Mouse (Mus musculus): ENCODE results near the gene Cdc14b.

- TF ChIP-seq CTCF (IDR thresholded peaks at IDR 0.05; ENCODE audit: control insufficient read depth, insufficient read depth, insufficient read length) = no peak
- no peak for TF ChIP-seq MYOG (IDR thresholded peaks at IDR 0.05; ENCODE audit: control insufficient read depth, extremely low read depth, insufficient read length)
- TF ChIP-seq USF1 (IDR thresholded peaks at IDR 0.05; ENCODE audit: low read depth) = no peak
- no peak for TF ChIP-seq CEBPB (IDR thresholded peaks at IDR 0.05; ENCODE audit: low read depth)
- no peak for TF ChIP-seq MYOD1 (IDR thresholded peaks at IDR 0.05; ENCODE audit: control insufficient read depth, insufficient read length, low read depth)
- TF ChIP-seq MAX (IDR thresholded peaks at IDR 0.05) = no peak
- no peak for TF ChIP-seq FOSL1 (IDR thresholded peaks at IDR 0.05; ENCODE audit: insufficient read depth, low read length, poor library complexity, severe bottlenecking)
Observed at GRCm38 (mm10) chr13:64154651-64155050, 120.4 kb downstream of the Cdc14b start.
